Mouse (Mus musculus) heart, embryonic 16.5 days (tissue): ENCODE data around the gene Adamts17. TPM values are rescaled to one million over a fixed set of nuclear protein-coding genes. Genes with fewer than 3 reads are reported as not detected.

Source experiments
- ATAC-seq: fragments of 200-750 bp; cut with Nextera tagmentation; replicated peaks from 2 replicates; pipeline ENCODE4 v1.8.0; 2017; ENCODE audit warnings: moderate number of reproducible peaks; ENCODE audit not compliant: insufficient read depth, low FRiP score; ENCODE audit errors: extremely low read depth
- H3K27ac ChIP-seq: fragments of 300-500 bp; sonication (generic); 2 replicates; pipeline ENCODE4 v1.5.1; 2014; ENCODE audit warnings: mild to moderate bottlenecking, low read length, control low read depth, moderate library complexity
- H3K27me3 ChIP-seq: fragments of 300-500 bp; sonication (generic); 2 replicates; pipeline ENCODE4 v1.6.1; 2014; ENCODE audit warnings: low read length, mixed read lengths; ENCODE audit not compliant: control insufficient read depth, insufficient read depth
- H3K36me3 ChIP-seq: fragments of 300-500 bp; sonication (generic); 2 replicates; pipeline ENCODE4 v1.6.1; 2014; ENCODE audit not compliant: control insufficient read depth, insufficient read depth
- H3K4me1 ChIP-seq: fragments of 300-500 bp; sonication (generic); 2 replicates; pipeline ENCODE4 v1.6.1; 2014; ENCODE audit warnings: low read length, mixed read lengths; ENCODE audit not compliant: control insufficient read depth, insufficient read depth
- H3K4me2 ChIP-seq: fragments of 300-500 bp; sonication (generic); 2 replicates; pipeline ENCODE4 v1.6.1; 2014; ENCODE audit warnings: low read depth, mild to moderate bottlenecking, control low read depth, low read length
- H3K4me3 ChIP-seq: fragments of 300-500 bp; sonication (generic); 2 replicates; pipeline ENCODE4 v1.5.1; 2014; ENCODE audit warnings: mild to moderate bottlenecking, control low read depth, low read length
- H3K9ac ChIP-seq: fragments of 300-500 bp; sonication (generic); 2 replicates; pipeline ENCODE4 v1.6.1; 2014; ENCODE audit warnings: low read length, control low read depth
- H3K9me3 ChIP-seq: fragments of 300-500 bp; sonication (generic); replicated peaks from 2 replicates; pipeline ENCODE4 v1.6.1; 2016; ENCODE audit warnings: low read length; ENCODE audit not compliant: control insufficient read depth
- WGBS: fragments of 180-500 bp; shearing (Covaris S2); extraction: QIAGEN DNeasy Blood & Tissue Kit; methylation state at CpG from one replicate; pipeline ENCODE4 v1.1.7; 2014; 5-methylcytosine and 5-hydroxymethylcytosine counted together
- polyA plus RNA-seq: library from polyadenylated mRNA; unstranded; fragments of >200 nt; fragmentation: Nextera tagmentation; extraction: Ambion mirVana; gene quantifications from 2 replicates; pipeline ENCODE4 v1.2.1, GENCODE M21; 2015

Gene Adamts17
- polyA plus RNA-seq, 1 experiment from 2014 or later: 4.7 TPM

GRCm38 (mm10) chr7:66857610-66858009 is 18.1 kb downstream of the Adamts17 start:
- Histone ChIP-seq H3K9ac (no peak overlapping the region), H3K27me3 (no peaks in the 10 kb centered on the region), H3K36me3 (peaks cover under 1% of the 10 kb centered on the region; the same call in 1 of the 2 replicates), H3K4me1 (0 out of 2 replicates have a peak, but pooled peaks cover 2% of the 10 kb centered on the region), H3K4me3 (no peak overlapping the region), H3K27ac (no peak overlapping the region), H3K4me2 (no peak overlapping the region), H3K9me3 (no peaks in the 10 kb centered on the region)
- ATAC-seq: no peak
- WGBS: 86% methylated on average over 1 of the region's 1 CpGs

GRCm38 (mm10) chr7:66858247-66859075 is 18.9 kb downstream of the Adamts17 start:
- H3K9ac ChIP-seq: no peak overlapping the region
- 75% methylated on average over 12 of the region's 12 CpGs for WGBS
- 0 out of 2 replicates have a peak, but pooled peaks cover 2% of the 10 kb centered on the region for H3K4me1 ChIP-seq
- H3K4me2 ChIP-seq: no peak overlapping the region
- no peaks in the 10 kb centered on the region for H3K27me3 ChIP-seq
- H3K9me3 ChIP-seq: no peaks in the 10 kb centered on the region
- peaks cover 4% of the 10 kb centered on the region; the same call in 1 of the 2 replicates for H3K36me3 ChIP-seq
- no peak overlapping the region for H3K4me3 ChIP-seq
- no peak for ATAC-seq
- no peak overlapping the region for H3K27ac ChIP-seq

GRCm38 (mm10) chr7:66859220-66859619 is 19.7 kb downstream of the Adamts17 start:
- Histone ChIP-seq H3K9me3 (no peaks in the 10 kb centered on the region), H3K27ac (no peak overlapping the region), H3K4me3 (no peak overlapping the region), H3K27me3 (no peaks in the 10 kb centered on the region), H3K36me3 (peaks cover 4% of the 10 kb centered on the region; the same call in 1 of the 2 replicates), H3K4me2 (no peak overlapping the region), H3K4me1 (0 out of 2 replicates have a peak, but pooled peaks cover 2% of the 10 kb centered on the region), H3K9ac (no peak overlapping the region)
- WGBS: 97% methylated on average over 5 of the region's 5 CpGs
- no peak for ATAC-seq

- Histone ChIP-seq H3K4me3 (no peak overlapping the region), H3K4me1 (peaks cover 17% of the 10 kb centered on the region), H3K9ac (no peak overlapping the region), H3K27ac (no peak overlapping the region), H3K9me3 (no peaks in the 10 kb centered on the region), H3K36me3 (peaks cover 4% of the 10 kb centered on the region; the same call in 1 of the 2 replicates), H3K4me2 (no peak overlapping the region), H3K27me3 (no peaks in the 10 kb centered on the region)
- WGBS: 61% methylated on average over 19 of the region's 19 CpGs
- ATAC-seq: no peak
Measured at GRCm38 (mm10) chr7:66866944-66867718, 27.6 kb downstream of the Adamts17 start.

- H3K4me2 ChIP-seq: no peak overlapping the region
Measured at GRCm38 (mm10) chr7:66867719-66868501, 28.4 kb downstream of the Adamts17 start.

GRCm38 (mm10) chr7:66871520-66871919 is 32.0 kb downstream of the Adamts17 start:
- Histone ChIP-seq H3K9ac (no peak overlapping the region), H3K36me3 (no peaks in the 10 kb centered on the region), H3K4me3 (no peak overlapping the region), H3K9me3 (no peaks in the 10 kb centered on the region), H3K27me3 (no peaks in the 10 kb centered on the region), H3K4me1 (peaks cover 19% of the 10 kb centered on the region), H3K4me2 (no peak overlapping the region), H3K27ac (0 out of 2 replicates have a peak overlapping the region, but pooled peaks have one; percentile 21)
- ATAC-seq: peak; percentile 42
- WGBS: 53% methylated on average over 7 of the region's 7 CpGs

More at GRCm38 (mm10) chr7:66867719-66868501, 28.4 kb downstream of the Adamts17 start:
- no peaks in the 10 kb centered on the region for H3K9me3 ChIP-seq
- H3K4me1 ChIP-seq: peaks cover 17% of the 10 kb centered on the region
- 0 out of 2 replicates have a peak, but pooled peaks have one; percentile 16 for ATAC-seq
- no peak overlapping the region for H3K9ac ChIP-seq
- H3K27me3 ChIP-seq: no peaks in the 10 kb centered on the region
- H3K36me3 ChIP-seq: 0 out of 2 replicates have a peak, but pooled peaks cover under 1% of the 10 kb centered on the region
- 71% methylated on average over 13 of the region's 13 CpGs for WGBS
- H3K27ac ChIP-seq: no peak overlapping the region
- H3K4me3 ChIP-seq: no peak overlapping the region

- Histone ChIP-seq H3K27me3 (no peaks in the 10 kb centered on the region), H3K27ac (peak overlapping the region; percentile 17; the same call in 1 of the 2 replicates), H3K36me3 (no peaks in the 10 kb centered on the region), H3K9me3 (no peaks in the 10 kb centered on the region), H3K9ac (no peak overlapping the region), H3K4me1 (peaks cover 20% of the 10 kb centered on the region), H3K4me3 (no peak overlapping the region), H3K4me2 (no peak overlapping the region)
- WGBS: 72% methylated on average over 14 of the region's 14 CpGs
- no peak for ATAC-seq
Measured at GRCm38 (mm10) chr7:66871940-66872511, 32.5 kb downstream of the Adamts17 start.

GRCm38 (mm10) chr7:66873235-66873634 is 33.7 kb downstream of the Adamts17 start:
- no peaks in the 10 kb centered on the region for H3K27me3 ChIP-seq
- WGBS: 81% methylated on average over 2 of the region's 2 CpGs
- no peak overlapping the region for H3K4me3 ChIP-seq
- H3K27ac ChIP-seq: no peak overlapping the region
- no peak overlapping the region for H3K4me2 ChIP-seq
- H3K9ac ChIP-seq: no peak overlapping the region
- peaks cover 20% of the 10 kb centered on the region for H3K4me1 ChIP-seq
- no peaks in the 10 kb centered on the region for H3K9me3 ChIP-seq
- H3K36me3 ChIP-seq: no peaks in the 10 kb centered on the region
- ATAC-seq: no peak
